In the genomic region with DNA sequence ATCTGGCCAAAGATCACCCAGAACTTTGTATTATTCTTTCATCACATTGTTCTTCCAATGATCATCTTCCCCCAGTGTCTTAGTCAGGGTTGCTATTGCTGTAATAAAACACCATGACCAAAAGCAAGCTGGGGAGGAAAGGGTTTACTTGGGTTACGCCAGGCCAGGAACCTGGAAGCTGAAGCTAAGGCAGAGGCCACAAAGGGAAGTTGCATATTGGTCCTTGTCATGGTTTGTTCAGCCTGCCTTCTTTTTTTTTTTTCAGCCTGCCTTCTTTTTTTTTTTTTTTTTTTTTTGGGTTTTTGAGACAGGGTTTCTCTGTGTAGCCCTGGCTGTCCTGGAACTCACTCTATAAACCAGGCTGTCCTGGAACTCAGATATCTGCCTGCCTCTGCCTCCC, we compare ENCODE assay signal across 21 mouse cellular contexts.
"Had no signal": no experiment of that assay in that cellular context is flagged by ENCODE, and none has a peak within 500 bp of the region (broad histone marks: within the 10 kb centered on the region; RNA-seq: fewer than 3 reads in every experiment).

No protein-coding gene starts in this region.

- H3K9me3 ChIP-seq: limb, embryonic 12.5 days; limb, embryonic 15.5 days; midbrain, embryonic 12.5 days; midbrain, embryonic 15.5 days; neural tube, embryonic 12.5 days had no signal

- H3K27ac ChIP-seq: kidney, postnatal 0 days; limb, embryonic 12.5 days; limb, embryonic 15.5 days; liver, embryonic 14.5 days; midbrain, embryonic 12.5 days; midbrain, embryonic 15.5 days; neural tube, embryonic 12.5 days; stomach, postnatal 0 days had no signal

- H3K27me3 ChIP-seq: limb, embryonic 12.5 days; limb, embryonic 15.5 days; midbrain, embryonic 12.5 days; midbrain, embryonic 15.5 days; neural tube, embryonic 12.5 days had no signal

- H3K4me2 ChIP-seq: limb, embryonic 12.5 days; limb, embryonic 15.5 days; liver, embryonic 11.5 days; lung, embryonic 14.5 days; midbrain, embryonic 12.5 days; midbrain, embryonic 15.5 days; neural tube, embryonic 12.5 days had no signal

- DNase-seq: kidney, adult 2 months; kidney, postnatal 36 days; left cerebral cortex, postnatal 4 days; liver, postnatal 0 days; lung, embryonic 14.5 days; lung, postnatal 10 days; right cerebral cortex, postnatal 14 days; right cerebral cortex, postnatal 4 days; thymus, adult 2 months; thymus, postnatal 14 days; thymus, postnatal 4 days had no signal

- H3K36me3 ChIP-seq: limb, embryonic 12.5 days; limb, embryonic 15.5 days; midbrain, embryonic 12.5 days; midbrain, embryonic 15.5 days; neural tube, embryonic 12.5 days had no signal

- H3K4me3 ChIP-seq: limb, embryonic 12.5 days; limb, embryonic 15.5 days; midbrain, embryonic 12.5 days; midbrain, embryonic 15.5 days; neural tube, embryonic 12.5 days had no signal

- H3K9ac ChIP-seq: limb, embryonic 12.5 days; limb, embryonic 15.5 days; liver, embryonic 14.5 days; liver, postnatal 0 days; lung, embryonic 14.5 days; midbrain, embryonic 12.5 days; midbrain, embryonic 15.5 days; neural tube, embryonic 12.5 days had no signal

- ATAC-seq: intestine, postnatal 0 days; liver, postnatal 0 days; midbrain, embryonic 15.5 days had no signal
